Mouse (Mus musculus) neural tube, embryonic 12.5 days (tissue): ENCODE measurements around the gene Pabpc1l. TPM values are rescaled to one million over a fixed set of nuclear protein-coding genes. Genes with fewer than 3 reads are reported as not detected.

Experiments
- ATAC-seq: fragments of 200-750 bp; cut with Nextera tagmentation; 2 replicates; pipeline ENCODE4 v1.8.0; 2017; ENCODE audit warnings: low read depth, mild to moderate bottlenecking, moderate TSS enrichment, moderate library complexity; ENCODE audit not compliant: low FRiP score
- H3K27ac ChIP-seq: fragments of 300-500 bp; sonication (generic); 2 replicates; pipeline ENCODE4 v1.5.1; 2016
- H3K27me3 ChIP-seq: fragments of 300-500 bp; sonication (generic); replicated peaks from 2 replicates; pipeline ENCODE4 v1.6.1; 2016; ENCODE audit warnings: mild to moderate bottlenecking
- H3K36me3 ChIP-seq: fragments of 300-500 bp; sonication (generic); 2 replicates; pipeline ENCODE4 v1.6.1; 2016; ENCODE audit warnings: mild to moderate bottlenecking
- H3K4me1 ChIP-seq: fragments of 300-500 bp; sonication (generic); 2 replicates; pipeline ENCODE4 v1.6.1; 2016
- H3K4me2 ChIP-seq: fragments of 300-500 bp; sonication (generic); replicated peaks from 2 replicates; pipeline ENCODE4 v1.6.1; 2016; ENCODE audit warnings: mild to moderate bottlenecking
- H3K4me3 ChIP-seq: fragments of 300-500 bp; sonication (generic); 2 replicates; pipeline ENCODE4 v1.5.1; 2016
- H3K9ac ChIP-seq: fragments of 300-500 bp; sonication (generic); 2 replicates; pipeline ENCODE4 v1.6.1; 2016; ENCODE audit warnings: mild to moderate bottlenecking
- H3K9me3 ChIP-seq: fragments of 300-500 bp; sonication (generic); 2 replicates; pipeline ENCODE4 v1.6.1; 2016; ENCODE audit warnings: mild to moderate bottlenecking
- WGBS: fragments of 180-500 bp; shearing (Covaris S2); methylation state at CpG from one replicate; pipeline ENCODE4 v1.1.7; 2016; 5-methylcytosine and 5-hydroxymethylcytosine counted together
- polyA plus RNA-seq: library from polyadenylated mRNA; unstranded; fragments of >200 nt; fragmentation: Nextera tagmentation; extraction: Ambion mirVana; gene quantifications from 2 replicates; pipeline ENCODE4 v1.2.1, GENCODE M21; 2016

The Pabpc1l gene
- polyA plus RNA-seq, 1 experiment from 2014 or later: 2.2 TPM

DNA sequence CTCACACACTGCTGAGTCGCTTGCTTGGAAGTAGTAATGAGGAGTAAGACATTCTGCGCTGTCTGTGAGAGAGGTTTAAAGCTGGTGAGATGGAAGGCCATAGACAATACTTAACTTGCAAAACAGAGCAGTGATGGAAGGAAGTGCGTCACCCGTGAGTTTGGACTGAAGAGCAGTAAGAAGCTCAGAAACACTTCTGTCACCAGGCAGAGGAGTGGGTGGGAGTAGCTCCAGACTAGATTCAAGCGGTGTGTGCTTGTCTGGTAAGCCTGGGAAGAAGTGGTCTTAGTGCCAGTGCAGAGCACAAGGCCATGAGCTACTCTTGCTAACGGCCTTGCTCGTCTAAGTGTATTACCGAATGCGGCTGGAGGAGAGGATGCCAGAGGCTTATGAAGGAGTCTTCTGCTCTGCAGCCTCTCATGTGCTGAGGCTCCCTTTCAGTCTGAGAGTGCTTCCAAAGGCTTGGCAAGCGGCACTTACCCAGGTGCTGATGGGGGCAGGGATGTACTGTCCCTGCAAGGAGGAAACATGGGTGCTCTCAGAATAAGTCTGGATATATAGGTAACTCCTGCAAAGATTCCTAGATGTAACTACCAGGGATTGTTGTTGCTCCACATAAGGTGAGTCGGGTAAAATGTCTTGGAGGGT lies 73.5 kb downstream of the Pabpc1l start:
- H3K36me3 ChIP-seq: peaks cover 46% of the 10 kb centered on the region
- H3K4me1 ChIP-seq: no peaks in the 10 kb centered on the region
- H3K4me2 ChIP-seq: no peak overlapping the region
- no peak overlapping the region for H3K9ac ChIP-seq
- no peaks in the 10 kb centered on the region for H3K9me3 ChIP-seq
- H3K27ac ChIP-seq: no peak overlapping the region
- no peak for ATAC-seq
- 94% methylated on average over 11 of the region's 11 CpGs for WGBS
- no peaks in the 10 kb centered on the region for H3K27me3 ChIP-seq
- no peak overlapping the region for H3K4me3 ChIP-seq

Other genes starting within 250 kb of the Pabpc1l start
- gene Ccn5, start 204.6 kb upstream of the Pabpc1l start, polyA plus RNA-seq: 0.14 and 0.41 TPM in 2 replicates
- 0.10 TPM in 1 of 2 replicates, not detected in the other for gene Kcnk15, start 171.8 kb upstream of the Pabpc1l start, polyA plus RNA-seq
- 5.0 and 5.2 TPM in 2 replicates for gene Rims4, start 106.8 kb upstream of the Pabpc1l start, polyA plus RNA-seq
- gene Ywhab, start 30.5 kb upstream of the Pabpc1l start, polyA plus RNA-seq: 346 and 381 TPM in 2 replicates
- gene Stk4, start 44.9 kb downstream of the Pabpc1l start, polyA plus RNA-seq: 27.7 and 28.8 TPM in 2 replicates
- 43.4 and 46.2 TPM in 2 replicates for gene Tomm34, start 45.7 kb downstream of the Pabpc1l start, polyA plus RNA-seq
- 0.06 and 0.23 TPM in 2 replicates for gene Kcns1, start 145.7 kb downstream of the Pabpc1l start, polyA plus RNA-seq
- gene Wfdc5, start 157.3 kb downstream of the Pabpc1l start, polyA plus RNA-seq: not detected in 2 replicates
- gene Wfdc12, start 165.2 kb downstream of the Pabpc1l start, polyA plus RNA-seq: not detected in 2 replicates
- gene Wfdc15a, start 174.7 kb downstream of the Pabpc1l start, polyA plus RNA-seq: not detected in 2 replicates
- gene Wfdc15b, start 196.2 kb downstream of the Pabpc1l start, polyA plus RNA-seq: not detected in 2 replicates
- gene Svs2, start 213.0 kb downstream of the Pabpc1l start, polyA plus RNA-seq: not detected in 2 replicates
- gene Svs3b, start 231.2 kb downstream of the Pabpc1l start, polyA plus RNA-seq: not detected in 2 replicates